Mouse (Mus musculus): ENCODE measurements around the gene Slc1a7.
A peak's percentile ranks its signal among the peaks of the same experiment; 100 is the strongest.

Gene Slc1a7

DNA sequence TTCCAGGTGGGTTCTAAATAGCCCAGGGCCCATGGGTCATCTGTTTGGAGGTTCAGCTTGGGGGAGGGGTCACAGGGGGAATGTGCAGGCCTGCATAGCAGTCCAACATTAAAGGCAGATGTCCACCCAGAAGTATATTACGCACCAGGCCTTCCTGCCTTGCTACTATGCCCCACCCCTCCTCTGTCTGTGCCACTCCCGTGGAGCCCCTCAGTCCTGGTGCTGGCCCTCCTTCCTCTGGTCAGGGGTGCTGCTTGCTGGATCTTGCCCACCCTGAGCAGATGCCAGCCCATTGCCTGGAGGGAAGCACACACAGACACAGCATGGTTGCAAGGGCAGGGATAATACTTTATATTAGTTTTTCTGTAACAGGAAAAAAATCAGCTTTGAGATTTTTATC lies 46.3 kb downstream of the Slc1a7 start:
- DNase-seq (ENCODE audit: low read depth, low spot score), result no peak

DNA sequence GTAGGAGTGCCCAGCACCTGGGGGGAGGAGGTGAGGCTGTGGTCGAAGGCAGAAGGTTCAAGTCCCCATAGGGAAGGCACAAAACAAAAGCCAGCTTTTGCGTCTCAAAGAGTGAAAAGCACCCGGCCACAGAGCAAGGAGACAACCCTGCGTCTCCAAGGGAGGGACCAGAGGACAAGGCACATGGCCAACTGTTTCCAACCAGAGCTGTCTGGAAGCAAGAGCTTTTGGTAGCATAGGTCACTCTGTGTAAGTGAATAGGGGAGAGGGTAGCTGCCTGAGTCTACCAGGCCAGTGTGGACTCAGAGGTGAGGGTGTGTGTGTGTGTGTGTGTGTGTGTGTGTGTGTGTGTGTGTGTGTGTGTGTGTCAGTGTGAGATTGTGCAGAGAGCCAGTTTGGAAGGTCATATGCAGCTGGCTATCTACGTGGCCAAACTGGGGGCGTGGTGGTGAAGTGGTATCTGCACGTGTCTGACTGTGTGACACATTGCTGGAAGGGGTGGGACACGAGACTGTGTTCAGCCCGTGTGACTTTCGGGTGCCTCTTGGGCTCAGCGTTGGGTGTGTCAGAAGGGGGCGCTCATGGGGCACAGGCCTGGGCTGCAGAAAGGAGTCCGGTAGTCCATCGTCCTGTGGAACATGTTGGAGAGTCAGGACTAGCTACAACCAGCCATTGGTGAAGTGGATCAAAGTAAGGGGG lies 47.1 kb downstream of the Slc1a7 start:
- DNase-seq (ENCODE audit: low read depth, low spot score), result peak; percentile 7

DNA sequence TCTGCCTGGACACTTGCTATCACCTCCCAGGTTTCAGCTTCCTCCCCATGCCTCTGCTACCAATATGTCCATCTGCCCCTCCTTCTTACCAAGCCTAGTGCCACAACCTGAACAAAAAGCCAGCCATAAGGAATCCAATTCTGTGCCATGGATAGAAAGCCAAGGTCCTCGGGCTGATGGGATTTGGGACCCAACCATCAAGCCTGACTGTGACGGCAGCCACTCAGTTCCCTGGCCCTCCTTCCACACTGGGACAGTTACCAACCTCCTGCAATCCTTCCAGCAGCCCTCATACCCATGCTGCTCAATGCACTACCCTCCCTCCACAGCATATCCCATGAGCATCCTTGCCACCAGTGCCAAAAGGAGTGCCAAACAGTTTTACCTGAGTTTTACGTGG lies 48.2 kb downstream of the Slc1a7 start:
- no peak for DNase-seq (ENCODE audit: low read depth, low spot score)

GRCm38 (mm10) chr4:108017839-108018238 lies 49.7 kb downstream of the Slc1a7 start:
- no peak for DNase-seq (ENCODE audit: low read depth, low spot score)

GRCm38 (mm10) chr4:108018241-108018923 lies 50.2 kb downstream of the Slc1a7 start:
- no peak for DNase-seq (ENCODE audit: low read depth, low spot score)

DNA sequence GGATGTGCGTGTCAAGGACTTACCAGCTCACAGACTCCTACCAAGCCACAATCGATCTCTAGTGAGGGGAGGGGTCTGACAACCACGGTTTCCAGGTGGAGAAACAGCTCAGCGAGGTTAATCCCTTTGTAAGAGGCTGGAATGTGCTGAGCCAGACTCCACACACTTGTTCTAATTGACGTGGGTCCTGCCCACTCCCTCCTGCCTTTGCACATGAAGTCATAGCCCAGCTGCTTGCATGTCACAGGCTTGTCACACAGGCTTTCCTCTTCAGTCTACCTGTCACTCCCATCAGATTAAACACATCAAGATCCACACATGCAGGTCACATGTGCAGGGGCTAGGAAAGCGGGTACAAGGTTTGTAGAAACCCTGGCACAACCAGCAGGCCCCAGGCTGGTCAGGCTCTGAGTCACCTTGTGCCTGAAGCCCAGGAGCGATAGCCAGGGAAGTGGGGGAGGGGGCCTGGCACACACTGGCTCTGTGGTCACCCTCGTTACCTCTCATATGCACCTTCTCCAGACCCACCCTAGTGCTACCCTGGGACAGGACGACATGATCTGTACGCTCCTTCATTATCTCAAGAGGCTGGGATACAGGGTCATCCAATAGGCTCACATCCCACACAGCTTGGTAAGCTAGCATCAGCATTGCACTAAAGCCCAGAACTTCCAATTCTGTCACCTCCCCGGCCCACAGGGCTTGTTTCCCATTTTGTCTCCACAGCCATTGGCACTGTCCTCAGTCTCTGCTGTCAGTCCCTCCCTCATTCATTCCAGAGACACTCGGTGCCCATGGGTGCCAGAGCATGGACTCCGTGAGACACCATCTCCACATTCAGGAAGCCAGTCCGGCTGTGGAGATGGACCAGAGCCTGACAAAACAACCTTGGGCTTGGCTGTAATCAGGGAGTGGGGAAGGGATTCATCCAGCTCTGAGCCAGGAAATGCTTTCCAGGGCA lies 51.1 kb downstream of the Slc1a7 start:
- DNase-seq (ENCODE audit: low read depth, low spot score), result no peak

- DNase-seq (ENCODE audit: low read depth, low spot score), result no peak
Observed at GRCm38 (mm10) chr4:108020178-108020577, 52.0 kb downstream of the Slc1a7 start.

- no peak for DNase-seq (ENCODE audit: low read depth, low spot score)
Observed at GRCm38 (mm10) chr4:108023186-108023585, 55.1 kb downstream of the Slc1a7 start.

DNA sequence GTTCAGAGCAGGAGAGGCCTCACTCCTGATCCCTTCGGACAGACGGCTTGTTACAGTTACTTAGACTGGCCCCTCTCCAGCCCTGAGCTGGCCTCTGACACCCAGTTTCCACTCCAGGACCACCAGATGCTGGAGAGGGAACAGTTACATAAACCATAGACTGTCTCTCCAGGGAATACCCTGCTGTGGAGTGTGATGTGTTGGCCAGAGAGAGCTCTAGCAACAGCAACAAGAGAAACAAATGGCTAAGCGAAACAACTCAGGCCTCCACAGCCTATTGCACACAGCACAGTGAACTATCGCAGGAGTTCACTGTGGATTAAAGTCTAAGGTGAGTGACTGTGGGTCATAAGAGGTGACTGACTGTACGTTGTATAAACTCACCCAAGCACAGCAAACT lies 56.5 kb downstream of the Slc1a7 start:
- DNase-seq (ENCODE audit: low read depth, low spot score), result no peak

- DNase-seq (ENCODE audit: low read depth, low spot score), result no peak
Observed at GRCm38 (mm10) chr4:108025269-108025668, 57.1 kb downstream of the Slc1a7 start.

GRCm38 (mm10) chr4:108026193-108026592 lies 58.1 kb downstream of the Slc1a7 start:
- DNase-seq (ENCODE audit: low read depth, low spot score), result no peak

DNA sequence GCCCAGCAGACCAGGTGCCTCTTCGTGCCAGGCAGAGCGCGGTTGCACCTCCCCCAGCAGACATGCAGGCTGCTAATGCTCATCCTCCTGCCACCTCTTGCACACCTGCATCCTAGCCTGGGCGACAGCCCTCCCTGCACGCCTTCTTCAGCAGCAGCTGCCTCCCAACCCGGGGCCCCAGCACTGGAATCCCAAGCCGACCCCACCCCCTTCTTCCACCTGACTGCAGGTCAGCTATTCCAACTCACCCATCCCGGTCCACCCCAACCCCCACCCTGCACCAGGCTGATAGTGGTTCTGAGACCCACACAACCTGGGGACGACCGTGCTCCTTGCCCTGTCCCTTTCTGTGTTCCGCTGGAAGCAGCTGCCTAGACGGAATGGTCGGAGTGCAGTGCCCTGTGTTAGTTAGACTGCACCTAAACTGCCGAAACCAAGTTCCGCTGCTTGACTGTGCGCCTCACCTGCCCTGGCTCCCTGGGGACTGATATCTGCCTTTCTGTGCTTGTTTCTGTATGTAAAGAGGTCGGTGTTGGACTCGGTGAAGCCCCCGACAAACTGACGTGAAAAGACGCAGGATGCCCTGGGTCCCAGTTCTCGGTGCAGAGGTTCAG lies 62.9 kb downstream of the Slc1a7 start:
- DNase-seq (ENCODE audit: low read depth, low spot score), result no peak

DNA sequence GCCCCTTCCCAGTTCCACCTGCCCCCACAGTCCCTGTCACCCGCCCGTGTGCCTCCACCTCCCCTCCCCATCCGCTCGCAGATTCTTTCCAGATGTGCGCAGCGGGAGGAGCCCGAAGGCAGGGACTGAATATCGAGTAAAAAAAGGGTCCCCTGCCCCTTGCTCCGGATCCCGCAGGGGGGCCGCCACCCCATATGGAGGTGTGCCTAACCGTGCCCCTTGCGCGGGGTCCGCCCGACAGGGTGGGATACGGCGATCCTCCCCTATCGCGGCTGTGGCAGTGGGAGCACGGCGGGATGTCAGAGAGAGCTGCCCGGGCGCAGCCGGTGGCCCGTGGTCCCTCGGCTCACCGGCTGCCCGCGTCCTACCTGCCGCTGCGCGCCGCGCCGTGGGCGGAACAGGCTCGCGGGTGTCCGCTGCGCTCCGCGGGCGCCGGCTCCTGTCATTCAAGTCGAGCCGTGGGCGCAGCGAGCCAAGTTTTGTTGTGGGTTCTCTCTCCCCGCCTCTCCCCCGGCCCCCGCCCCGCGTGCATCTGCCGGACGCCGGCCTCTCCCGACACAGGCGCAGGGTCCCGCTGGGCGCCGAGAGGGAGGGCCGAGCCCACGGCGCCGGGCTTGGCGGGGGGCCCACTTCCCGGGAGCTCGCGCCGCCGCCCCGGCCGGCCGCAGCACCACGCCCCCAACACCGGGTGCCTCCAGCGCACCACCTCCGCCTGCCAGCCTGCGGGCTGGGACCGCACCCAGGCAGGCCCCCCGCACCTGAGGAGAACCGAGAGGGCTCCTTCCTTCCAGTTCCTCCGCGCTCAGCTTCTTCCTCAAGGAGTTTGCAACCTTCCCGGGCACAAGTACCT lies 63.6 kb downstream of the Slc1a7 start:
- DNase-seq (ENCODE audit: low read depth, low spot score), result peak; percentile 7

GRCm38 (mm10) chr4:108032352-108032849 lies 64.3 kb downstream of the Slc1a7 start:
- no peak for DNase-seq (ENCODE audit: low read depth, low spot score)

- DNase-seq (ENCODE audit: low read depth, low spot score), result no peak
Observed at GRCm38 (mm10) chr4:108033041-108033764, 65.1 kb downstream of the Slc1a7 start.

DNA sequence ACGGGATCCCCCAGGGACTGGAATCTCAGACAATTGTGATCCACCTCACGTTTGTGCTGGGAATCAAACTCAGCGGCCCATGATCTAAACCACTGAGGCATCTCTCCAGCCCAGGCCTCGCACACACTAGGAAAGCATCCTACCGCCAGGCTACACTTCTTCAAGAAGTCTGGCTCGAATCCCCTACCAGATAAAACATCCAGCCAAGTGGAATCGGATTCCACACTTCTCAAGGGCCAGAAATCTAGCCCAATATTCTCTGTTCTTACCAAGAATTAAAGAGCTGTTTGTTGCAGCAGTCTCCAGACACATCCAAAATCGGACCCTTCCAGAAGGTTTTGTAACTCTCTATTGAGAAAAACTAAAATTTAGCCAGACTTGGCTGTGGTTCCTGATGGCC lies 68.9 kb downstream of the Slc1a7 start:
- no peak for DNase-seq (ENCODE audit: low read depth, low spot score)

DNA sequence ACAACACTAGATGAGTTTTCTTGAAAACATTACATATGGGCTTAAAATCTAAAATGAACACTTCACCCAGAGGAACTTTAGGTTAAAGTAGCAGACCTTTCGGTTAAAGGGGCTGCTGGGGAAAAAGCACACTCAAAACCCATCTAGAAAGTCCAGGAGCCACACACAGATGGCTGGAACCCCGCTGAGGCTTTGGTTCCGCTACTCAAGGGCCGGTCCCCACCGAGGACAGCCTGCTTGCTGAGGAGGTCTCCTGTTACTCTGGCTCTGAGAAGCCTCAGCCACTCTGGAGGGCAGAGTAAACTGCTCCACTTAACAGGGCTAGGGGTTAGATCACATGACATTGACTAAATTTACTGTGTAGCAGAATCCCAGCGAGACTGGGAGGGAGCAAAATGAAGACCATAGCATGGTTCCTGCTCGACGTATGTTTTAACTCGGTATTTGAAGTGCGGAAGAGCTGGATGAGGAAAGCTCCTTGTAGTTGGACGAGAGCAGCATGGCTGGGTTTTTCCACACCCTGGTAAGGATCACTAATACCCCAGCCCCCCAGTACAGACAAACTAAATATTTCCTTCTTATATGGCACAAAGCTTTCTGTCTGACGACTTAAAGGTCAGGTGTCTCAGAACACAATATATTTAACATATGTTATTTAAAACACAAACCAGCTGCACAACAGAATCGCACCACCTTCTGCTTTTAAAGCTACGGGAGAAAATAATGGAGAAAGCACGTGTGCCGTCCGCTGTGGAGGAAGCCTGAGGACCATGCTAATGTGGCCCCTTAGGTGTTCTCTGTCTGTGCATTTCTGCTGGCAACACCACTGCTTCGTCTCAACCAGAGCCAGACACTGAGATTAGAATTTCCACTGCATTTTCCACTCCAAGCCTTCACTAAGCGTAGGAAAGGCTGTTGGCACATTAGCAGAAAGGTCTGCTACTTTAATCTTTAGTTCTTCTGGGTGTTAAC lies 77.3 kb downstream of the Slc1a7 start:
- no peak for DNase-seq (ENCODE audit: low read depth, low spot score)

DNA sequence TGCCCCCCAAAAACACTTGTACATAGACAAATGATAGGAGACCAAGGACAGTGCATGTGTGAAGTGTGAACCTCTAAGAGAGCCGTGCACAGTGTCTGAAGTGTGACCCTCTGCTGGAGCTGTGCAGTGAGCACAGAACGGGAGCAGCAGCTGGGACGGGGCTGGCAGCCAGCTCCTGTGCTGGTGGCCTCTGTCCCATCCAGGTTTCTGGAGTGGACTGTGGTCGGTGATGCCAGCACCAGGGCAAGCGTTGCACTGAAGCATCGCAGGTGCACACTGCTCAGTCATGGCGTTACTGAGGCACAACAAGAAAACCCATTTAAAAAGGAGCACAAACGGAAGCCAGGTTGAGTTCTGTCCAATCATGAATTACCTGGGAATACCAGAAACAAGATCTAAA lies 78.0 kb downstream of the Slc1a7 start:
- no peak for DNase-seq (ENCODE audit: low read depth, low spot score)

Measured in CD4-positive, CD25-positive, alpha-beta regulatory T cell, adult 2 months (primary cell).